Mouse (Mus musculus) lung, adult 2 months (tissue): Measurements from ENCODE around the gene Gatd1.

Experiments used
- CTCF ChIP-seq: fragments of 200-500 bp; IDR thresholded peaks from 2 replicates; pipeline ENCODE4 v1.5.1; 2011; ENCODE audit warnings: mild to moderate bottlenecking, low read length, control low read depth; ENCODE audit not compliant: insufficient read depth
- POLR2A ChIP-seq: fragments of 200-500 bp; IDR thresholded peaks from 2 replicates; pipeline ENCODE4 v1.6.1; 2011; ENCODE audit warnings: low read depth, mild to moderate bottlenecking, control low read depth, low read length, borderline replicate concordance; ENCODE audit errors: extremely low read depth

GRCm38 (mm10) chr7:141454967-141455551 lies 41.1 kb upstream of the Gatd1 start, which contains the start of gene Pnpla2:
- TF ChIP-seq POLR2A, result peak; percentile 99
- no peak for TF ChIP-seq CTCF
